7 mouse cellular contexts compared by ENCODE assay signal in genomic region chr9:63143641-63144501, GRCm38 (mm10). TPM values are rescaled to one million over a fixed set of nuclear protein-coding genes. Genes with fewer than 3 reads are reported as not detected.
DNase-seq lines count a peak whose midpoint lies in the region; ATAC-seq and TF ChIP-seq lines count a peak whose summit lies in the region.

No protein-coding gene starts in this region.

- H3K9ac ChIP-seq in liver, postnatal 0 days (replicated peaks): no peak overlapping the region
- no peak overlapping the region for H3K9ac ChIP-seq in liver, embryonic 12.5 days
- no peak overlapping the region for H3K9ac ChIP-seq in embryonic facial prominence, embryonic 14.5 days (ENCODE audit: low read depth, low read length)
- H3K9ac ChIP-seq in hindbrain, postnatal 0 days (replicated peaks; ENCODE audit: low read length): peak overlapping the region; percentile 49
- H3K9ac ChIP-seq in neural tube, embryonic 14.5 days (replicated peaks; ENCODE audit: low read depth, low read length): peak overlapping the region; percentile 76

- H3K27ac ChIP-seq in liver, postnatal 0 days (ENCODE audit: low read depth): no peak overlapping the region
- H3K27ac ChIP-seq in liver, embryonic 12.5 days: no peak overlapping the region
- H3K27ac ChIP-seq in embryonic facial prominence, embryonic 14.5 days (replicated peaks; ENCODE audit: low read depth, low read length): no peak overlapping the region
- H3K27ac ChIP-seq in hindbrain, postnatal 0 days: peak overlapping the region; percentile 66
- H3K27ac ChIP-seq in neural tube, embryonic 14.5 days (ENCODE audit: low read depth, low read length): peak overlapping the region; percentile 89

- H3K4me3 ChIP-seq in liver, postnatal 0 days (ENCODE audit: low read depth, low read length): peak overlapping the region; percentile 17; the same call in 1 of the 2 replicates
- no peak overlapping the region for H3K4me3 ChIP-seq in liver, embryonic 12.5 days
- H3K4me3 ChIP-seq in embryonic facial prominence, embryonic 14.5 days (ENCODE audit: low read depth, low read length): peak overlapping the region; percentile 24
- peak overlapping the region; percentile 45 for H3K4me3 ChIP-seq in hindbrain, postnatal 0 days (ENCODE audit: low read length)
- H3K4me3 ChIP-seq in neural tube, embryonic 14.5 days (ENCODE audit: low read depth, low read length): peak overlapping the region; percentile 47

- H3K4me1 ChIP-seq in liver, postnatal 0 days (ENCODE audit: insufficient read depth): peaks cover 4% of the 10 kb centered on the region
- H3K4me1 ChIP-seq in liver, embryonic 12.5 days: peaks cover 29% of the 10 kb centered on the region
- H3K4me1 ChIP-seq in embryonic facial prominence, embryonic 14.5 days (ENCODE audit: control insufficient read depth, insufficient read depth, low read length): peaks cover 9% of the 10 kb centered on the region; the same call in 1 of the 2 replicates
- peaks cover 3% of the 10 kb centered on the region; the same call in 1 of the 2 replicates for H3K4me1 ChIP-seq in hindbrain, postnatal 0 days (ENCODE audit: insufficient read depth, low read length)
- H3K4me1 ChIP-seq in neural tube, embryonic 14.5 days (ENCODE audit: control insufficient read depth, insufficient read depth, low read length): peaks cover 6% of the 10 kb centered on the region

- TF ChIP-seq CTCF in liver, postnatal 0 days (IDR thresholded peaks at IDR 0.05; ENCODE audit: low read depth): no peak
- no peak for TF ChIP-seq CTCF in hindbrain, postnatal 0 days (IDR thresholded peaks at IDR 0.05; ENCODE audit: low read depth)

- H3K9me3 ChIP-seq in liver, postnatal 0 days (ENCODE audit: low read length): no peaks in the 10 kb centered on the region
- no peaks in the 10 kb centered on the region for H3K9me3 ChIP-seq in liver, embryonic 12.5 days (replicated peaks)
- no peaks in the 10 kb centered on the region for H3K9me3 ChIP-seq in embryonic facial prominence, embryonic 14.5 days (ENCODE audit: control insufficient read depth, low read length)
- no peaks in the 10 kb centered on the region for H3K9me3 ChIP-seq in hindbrain, postnatal 0 days (ENCODE audit: low read length)
- H3K9me3 ChIP-seq in neural tube, embryonic 14.5 days (ENCODE audit: control insufficient read depth, low read length): no peaks in the 10 kb centered on the region

- H3K27me3 ChIP-seq in liver, postnatal 0 days (ENCODE audit: insufficient read depth, low read length): peaks cover 100% of the 10 kb centered on the region
- H3K27me3 ChIP-seq in liver, embryonic 12.5 days (replicated peaks): peaks cover 100% of the 10 kb centered on the region
- H3K27me3 ChIP-seq in embryonic facial prominence, embryonic 14.5 days (replicated peaks; ENCODE audit: control insufficient read depth, insufficient read depth, low read length): peaks cover 99% of the 10 kb centered on the region
- H3K27me3 ChIP-seq in hindbrain, postnatal 0 days (ENCODE audit: insufficient read depth, low read length): peaks cover 87% of the 10 kb centered on the region
- H3K27me3 ChIP-seq in neural tube, embryonic 14.5 days (ENCODE audit: control insufficient read depth, insufficient read depth, low read length): peaks cover 33% of the 10 kb centered on the region

- DNase-seq in liver, postnatal 0 days: no peak
- no peak for DNase-seq in embryonic facial prominence, embryonic 14.5 days (ENCODE audit: low spot score)
- DNase-seq in hindbrain, postnatal 0 days (ENCODE audit: low spot score): peak; percentile 36
- no peak for DNase-seq in thymus, postnatal 36 days
- no peak for DNase-seq in cerebellum, adult 9-10 months

- no peaks in the 10 kb centered on the region for H3K36me3 ChIP-seq in liver, postnatal 0 days (replicated peaks; ENCODE audit: insufficient read depth, low read length)
- no peaks in the 10 kb centered on the region for H3K36me3 ChIP-seq in liver, embryonic 12.5 days
- H3K36me3 ChIP-seq in embryonic facial prominence, embryonic 14.5 days (ENCODE audit: control insufficient read depth, insufficient read depth, low read length): no peaks in the 10 kb centered on the region
- no peaks in the 10 kb centered on the region for H3K36me3 ChIP-seq in hindbrain, postnatal 0 days (ENCODE audit: insufficient read depth, low read length)
- H3K36me3 ChIP-seq in neural tube, embryonic 14.5 days (ENCODE audit: control insufficient read depth, insufficient read depth, low read length): no peaks in the 10 kb centered on the region

- TF ChIP-seq EP300 in liver, postnatal 0 days (IDR thresholded peaks at IDR 0.05; ENCODE audit: low read depth): no peak

- H3K4me2 ChIP-seq in liver, postnatal 0 days (ENCODE audit: low read depth, low read length): no peak overlapping the region
- no peak overlapping the region for H3K4me2 ChIP-seq in liver, embryonic 12.5 days
- H3K4me2 ChIP-seq in embryonic facial prominence, embryonic 14.5 days (ENCODE audit: low read depth, low read length): 0 out of 2 replicates have a peak overlapping the region, but pooled peaks have one; percentile 39
- H3K4me2 ChIP-seq in hindbrain, postnatal 0 days (ENCODE audit: low read depth, low read length): peak overlapping the region; percentile 61
- peak overlapping the region; percentile 67 for H3K4me2 ChIP-seq in neural tube, embryonic 14.5 days (ENCODE audit: low read depth, low read length)

- WGBS in liver, postnatal 0 days (ENCODE audit: insufficient replicate concordance): 3% methylated on average over 47 of the region's 47 CpGs
- WGBS in liver, embryonic 12.5 days (ENCODE audit: insufficient replicate concordance): 2% methylated on average over 47 of the region's 47 CpGs
- WGBS in embryonic facial prominence, embryonic 14.5 days: 1% methylated on average over 37 of the region's 47 CpGs
- WGBS in hindbrain, postnatal 0 days: 2% methylated on average over 47 of the region's 47 CpGs
- WGBS in neural tube, embryonic 14.5 days: under 1% methylated on average over 47 of the region's 47 CpGs

- ATAC-seq in liver, postnatal 0 days: no peak
- ATAC-seq in liver, embryonic 12.5 days: no peak
- no peak for ATAC-seq in embryonic facial prominence, embryonic 14.5 days (ENCODE audit: low read depth)
- no peak for ATAC-seq in hindbrain, postnatal 0 days
- ATAC-seq in neural tube, embryonic 14.5 days (ENCODE audit: low read depth): no peak

RNA-seq across cellular contexts. Expression of gene Skor1, which starts 4.9 kb away (rescaled TPM):
- polyA plus RNA-seq in liver, postnatal 0 days (2015; fragmentation: Nextera tagmentation; extraction: Ambion mirVana): not detected in 2 replicates
- polyA plus RNA-seq in liver, embryonic 12.5 days (2016; fragmentation: Nextera tagmentation; extraction: Ambion mirVana): not detected in 2 replicates
- polyA plus RNA-seq in embryonic facial prominence, embryonic 14.5 days (2014; fragmentation: Nextera tagmentation; extraction: Ambion mirVana): 0.04 TPM in 1 of 2 replicates, not detected in the other
- 36.3 and 38.5 TPM in 2 replicates for total RNA-seq in hindbrain, postnatal 0 days (2014; rRNA removed)
- polyA plus RNA-seq in hindbrain, postnatal 0 days (2015; fragmentation: Nextera tagmentation; extraction: Ambion mirVana): 9.2 TPM in 2 replicates
- 22.7 and 23.2 TPM in 2 replicates for polyA plus RNA-seq in neural tube, embryonic 14.5 days (2014; fragmentation: Nextera tagmentation; extraction: Ambion mirVana)

Comparison
In these comparisons a context has a peak if more than half of its experiments do, and no peak if none do; other contexts are left out.
1. H3K27ac ChIP-seq: peak in hindbrain, postnatal 0 days (single experiment) and neural tube, embryonic 14.5 days (single experiment); none in liver, postnatal 0 days (single experiment), liver, embryonic 12.5 days (single experiment) and embryonic facial prominence, embryonic 14.5 days (single experiment).
2. H3K4me2 ChIP-seq: peak in embryonic facial prominence, embryonic 14.5 days (single experiment), hindbrain, postnatal 0 days (single experiment) and neural tube, embryonic 14.5 days (single experiment); none in liver, postnatal 0 days (single experiment) and liver, embryonic 12.5 days (single experiment).
3. H3K9ac ChIP-seq: peak in hindbrain, postnatal 0 days (single experiment) and neural tube, embryonic 14.5 days (single experiment); none in liver, postnatal 0 days (single experiment), liver, embryonic 12.5 days (single experiment) and embryonic facial prominence, embryonic 14.5 days (single experiment).